ENCODE assay signal across 23 mouse cellular contexts in genomic region chr4:123246221-123246620, GRCm38 (mm10). TPM values are rescaled to one million over a fixed set of nuclear protein-coding genes. Genes with fewer than 3 reads are reported as not detected.
A peak's percentile ranks its signal among the peaks of the same experiment; 100 is the strongest.
DNase-seq lines count a peak whose midpoint lies in the region; ATAC-seq lines count a peak whose summit lies in the region.
"Had no signal": no experiment of that assay in that cellular context is flagged by ENCODE, and none has a peak within 500 bp of the region (broad histone marks: within the 10 kb centered on the region; RNA-seq: fewer than 3 reads in every experiment).

No protein-coding gene starts in this region.

- H3K4me2 ChIP-seq in heart, embryonic 12.5 days = no peak overlapping the region
- H3K4me2 ChIP-seq in kidney, embryonic 16.5 days (replicated peaks; ENCODE audit: low read depth, low read length) = no peak overlapping the region
- no peak overlapping the region for H3K4me2 ChIP-seq in heart, embryonic 15.5 days
- H3K4me2 ChIP-seq in hindbrain, embryonic 12.5 days (replicated peaks) = no peak overlapping the region
- H3K4me2 ChIP-seq: forebrain, embryonic 12.5 days; neural tube, embryonic 12.5 days had no signal

- 78% methylated on average over 7 of the region's 7 CpGs for WGBS in heart, embryonic 12.5 days
- WGBS in kidney, embryonic 16.5 days = 70% methylated on average over 7 of the region's 7 CpGs
- 86% methylated on average over 7 of the region's 7 CpGs for WGBS in embryonic facial prominence, embryonic 10.5 days
- 80% methylated on average over 7 of the region's 7 CpGs for WGBS in heart, embryonic 15.5 days
- 84% methylated on average over 7 of the region's 7 CpGs for WGBS in hindbrain, embryonic 12.5 days

- 0 out of 2 replicates have a peak, but pooled peaks cover 2% of the 10 kb centered on the region for H3K36me3 ChIP-seq in heart, embryonic 12.5 days
- H3K36me3 ChIP-seq in kidney, embryonic 16.5 days (ENCODE audit: insufficient read depth, low read length) = peaks cover 13% of the 10 kb centered on the region
- no peaks in the 10 kb centered on the region for H3K36me3 ChIP-seq in embryonic facial prominence, embryonic 10.5 days (replicated peaks)
- H3K36me3 ChIP-seq in heart, embryonic 15.5 days = no peaks in the 10 kb centered on the region
- no peaks in the 10 kb centered on the region for H3K36me3 ChIP-seq in hindbrain, embryonic 12.5 days
- H3K36me3 ChIP-seq: forebrain, embryonic 12.5 days; neural tube, embryonic 12.5 days had no signal

- no peak for ATAC-seq in heart, embryonic 12.5 days (ENCODE audit: insufficient number of reproducible peaks, low FRiP score)
- ATAC-seq in kidney, embryonic 16.5 days (ENCODE audit: low FRiP score, low TSS enrichment) = no peak
- no peak for ATAC-seq in heart, embryonic 15.5 days (replicated peaks; ENCODE audit: insufficient number of reproducible peaks, insufficient read depth, low FRiP score, low read depth)
- no peak for ATAC-seq in hindbrain, embryonic 12.5 days (ENCODE audit: low FRiP score)

- no peaks in the 10 kb centered on the region for H3K9me3 ChIP-seq in heart, embryonic 12.5 days (replicated peaks)
- no peaks in the 10 kb centered on the region for H3K9me3 ChIP-seq in kidney, embryonic 16.5 days (ENCODE audit: low read length)
- H3K9me3 ChIP-seq in embryonic facial prominence, embryonic 10.5 days = no peaks in the 10 kb centered on the region
- H3K9me3 ChIP-seq in heart, embryonic 15.5 days (replicated peaks) = no peaks in the 10 kb centered on the region
- no peaks in the 10 kb centered on the region for H3K9me3 ChIP-seq in hindbrain, embryonic 12.5 days (replicated peaks)
- H3K9me3 ChIP-seq: forebrain, embryonic 12.5 days; neural tube, embryonic 12.5 days had no signal

- 0 out of 2 replicates have a peak, but pooled peaks cover 4% of the 10 kb centered on the region for H3K27me3 ChIP-seq in heart, embryonic 12.5 days (replicated peaks)
- no peaks in the 10 kb centered on the region for H3K27me3 ChIP-seq in kidney, embryonic 16.5 days (ENCODE audit: insufficient read depth, low read length)
- peaks cover 17% of the 10 kb centered on the region for H3K27me3 ChIP-seq in embryonic facial prominence, embryonic 10.5 days (replicated peaks; ENCODE audit: low read depth, poor library complexity, severe bottlenecking)
- H3K27me3 ChIP-seq in heart, embryonic 15.5 days = no peaks in the 10 kb centered on the region
- H3K27me3 ChIP-seq in hindbrain, embryonic 12.5 days = 0 out of 2 replicates have a peak, but pooled peaks cover 2% of the 10 kb centered on the region
- H3K27me3 ChIP-seq: forebrain, embryonic 12.5 days; neural tube, embryonic 12.5 days had no signal

- no peak overlapping the region for H3K9ac ChIP-seq in heart, embryonic 12.5 days
- H3K9ac ChIP-seq in kidney, embryonic 16.5 days (replicated peaks; ENCODE audit: low read length) = no peak overlapping the region
- no peak overlapping the region for H3K9ac ChIP-seq in heart, embryonic 15.5 days
- no peak overlapping the region for H3K9ac ChIP-seq in hindbrain, embryonic 12.5 days
- H3K9ac ChIP-seq: forebrain, embryonic 12.5 days; neural tube, embryonic 12.5 days had no signal

- intact Hi-C loops in heart, postnatal 25 days (cut with DNase I) = no loop called here

- H3K4me3 ChIP-seq in heart, embryonic 12.5 days = no peak overlapping the region
- H3K4me3 ChIP-seq in kidney, embryonic 16.5 days (ENCODE audit: low read length) = no peak overlapping the region
- H3K4me3 ChIP-seq in embryonic facial prominence, embryonic 10.5 days = no peak overlapping the region
- no peak overlapping the region for H3K4me3 ChIP-seq in heart, embryonic 15.5 days
- no peak overlapping the region for H3K4me3 ChIP-seq in hindbrain, embryonic 12.5 days
- H3K4me3 ChIP-seq: forebrain, embryonic 12.5 days; neural tube, embryonic 12.5 days had no signal

- no peak for DNase-seq in heart, postnatal 25 days (ENCODE audit: low spot score)
- no peak for DNase-seq in kidney, postnatal 36 days
- no peak for DNase-seq in embryonic facial prominence, embryonic 10.5 days (ENCODE audit: low spot score)
- DNase-seq: adrenal gland, adult 2 months; cerebellum, adult 11-12 months; kidney, adult 8-10 months; lung, postnatal 14 days; midbrain, embryonic 14.5 days; right cerebral cortex, postnatal 14 days had no signal

- peak overlapping the region; percentile 97 for H3K27ac ChIP-seq in heart, embryonic 12.5 days (ENCODE audit: poor library complexity, severe bottlenecking)
- peak overlapping the region; percentile 20; the same call in 1 of the 2 replicates for H3K27ac ChIP-seq in kidney, embryonic 16.5 days (ENCODE audit: low read length)
- peak overlapping the region; percentile 10; the same call in 1 of the 2 replicates for H3K27ac ChIP-seq in embryonic facial prominence, embryonic 10.5 days (replicated peaks)
- H3K27ac ChIP-seq in heart, embryonic 15.5 days = peak overlapping the region; percentile 92
- H3K27ac ChIP-seq in hindbrain, embryonic 12.5 days = no peak overlapping the region
- H3K27ac ChIP-seq: forebrain, embryonic 12.5 days; neural tube, embryonic 12.5 days had no signal

- H3K4me1 ChIP-seq in heart, embryonic 12.5 days (replicated peaks) = peaks cover 47% of the 10 kb centered on the region
- peaks cover 45% of the 10 kb centered on the region for H3K4me1 ChIP-seq in kidney, embryonic 16.5 days (ENCODE audit: insufficient read depth, low read length)
- H3K4me1 ChIP-seq in embryonic facial prominence, embryonic 10.5 days = peaks cover 63% of the 10 kb centered on the region
- peaks cover 40% of the 10 kb centered on the region for H3K4me1 ChIP-seq in heart, embryonic 15.5 days (replicated peaks)
- H3K4me1 ChIP-seq in hindbrain, embryonic 12.5 days = peaks cover 6% of the 10 kb centered on the region
- H3K4me1 ChIP-seq: neural tube, embryonic 12.5 days had no signal

RNA-seq across cellular contexts. Expression of gene Heyl, which starts 12.9 kb away (rescaled TPM):
- polyA plus RNA-seq in heart, embryonic 12.5 days (2016; fragmentation: Nextera tagmentation; extraction: Ambion mirVana) = 6.8 and 7.3 TPM in 2 replicates
- total RNA-seq in heart, postnatal 25 days (2021) = 10 to 100 TPM; 19.1 to 21.3 TPM
- 48.8 and 50.7 TPM in 2 replicates for polyA plus RNA-seq in kidney, embryonic 16.5 days (2015; fragmentation: Nextera tagmentation; extraction: Ambion mirVana)
- 13.4 and 13.5 TPM in 2 replicates for polyA plus RNA-seq in embryonic facial prominence, embryonic 10.5 days (2016; fragmentation: Nextera tagmentation; extraction: Ambion mirVana)
- polyA plus RNA-seq in heart, embryonic 15.5 days (2015; fragmentation: Nextera tagmentation; extraction: Ambion mirVana) = 13.0 and 21.2 TPM in 2 replicates
- polyA plus RNA-seq in hindbrain, embryonic 12.5 days (2016; fragmentation: Nextera tagmentation; extraction: Ambion mirVana) = 8.6 and 10.1 TPM in 2 replicates
- total RNA-seq: MEL had no signal

RNA-seq across cellular contexts. Expression of gene Pabpc4, which starts 15.9 kb away (rescaled TPM):
- 62.7 and 63.0 TPM in 2 replicates for polyA plus RNA-seq in heart, embryonic 12.5 days (2016; fragmentation: Nextera tagmentation; extraction: Ambion mirVana)
- 100 to 1,000 TPM; 334 to 358 TPM for total RNA-seq in heart, postnatal 25 days (2021)
- 45.0 and 47.7 TPM in 2 replicates for polyA plus RNA-seq in kidney, embryonic 16.5 days (2015; fragmentation: Nextera tagmentation; extraction: Ambion mirVana)
- polyA plus RNA-seq in embryonic facial prominence, embryonic 10.5 days (2016; fragmentation: Nextera tagmentation; extraction: Ambion mirVana) = 54.9 and 59.4 TPM in 2 replicates
- 51.3 and 53.8 TPM in 2 replicates for polyA plus RNA-seq in heart, embryonic 15.5 days (2015; fragmentation: Nextera tagmentation; extraction: Ambion mirVana)
- polyA plus RNA-seq in hindbrain, embryonic 12.5 days (2016; fragmentation: Nextera tagmentation; extraction: Ambion mirVana) = 36.1 and 36.4 TPM in 2 replicates

RNA-seq across cellular contexts. Expression of gene Nt5c1a, which starts 44.9 kb away (rescaled TPM):
- 0.92 TPM in 2 replicates for polyA plus RNA-seq in heart, embryonic 12.5 days (2016; fragmentation: Nextera tagmentation; extraction: Ambion mirVana)
- total RNA-seq in heart, postnatal 25 days (2021) = 10 to 100 TPM; 51.3 to 56.6 TPM
- 0.25 and 0.28 TPM in 2 replicates for polyA plus RNA-seq in kidney, embryonic 16.5 days (2015; fragmentation: Nextera tagmentation; extraction: Ambion mirVana)
- polyA plus RNA-seq in embryonic facial prominence, embryonic 10.5 days (2016; fragmentation: Nextera tagmentation; extraction: Ambion mirVana) = not detected in 2 replicates
- 1.3 and 1.5 TPM in 2 replicates for polyA plus RNA-seq in heart, embryonic 15.5 days (2015; fragmentation: Nextera tagmentation; extraction: Ambion mirVana)
- not detected in 2 replicates for polyA plus RNA-seq in hindbrain, embryonic 12.5 days (2016; fragmentation: Nextera tagmentation; extraction: Ambion mirVana)
- total RNA-seq: liver, adult 2 months; megakaryocyte-erythroid progenitor cell, adult 5-6 weeks; MEL had no signal
- polyA plus RNA-seq: C2C12; embryonic facial prominence, embryonic 11.5 days; forebrain, embryonic 12.5 days; hindbrain, embryonic 11.5 days; limb, embryonic 11.5 days; liver, adult 2 months; liver, embryonic 16.5 days; midbrain, embryonic 14.5 days had no signal
